Mouse (Mus musculus) MEL (cell line): ENCODE measurements at regions not wholly inside any gene's neighbourhood (a gene's known extent, or its start where the extent isn't known, plus 50 kb on each side); places are given as distances from the start of the nearest gene placed in this dataset.

Experiments used
- CTCF ChIP-seq, 3 experiments: IDR thresholded peaks in 2 of 3; conservative IDR thresholded peaks in 1 of 3; 2 replicates each; pipeline ENCODE4 v1.5.1; 2011 to 2012; ENCODE audit warnings: low read length in 3 of 3, low read depth in 2 of 3, mild to moderate bottlenecking in 2 of 3, improper control_type of control experiment in 1 of 3, inconsistent platforms in 1 of 3, mixed read lengths in 1 of 3, moderate library complexity in 1 of 3; ENCODE audit not compliant: control insufficient read depth in 1 of 3, insufficient read depth in 1 of 3, poor library complexity in 1 of 3, severe bottlenecking in 1 of 3
- E2F4 ChIP-seq: IDR thresholded peaks from 2 replicates; pipeline ENCODE4 v1.6.1; 2011; ENCODE audit warnings: low read depth, low read length, improper control_type of control experiment, borderline replicate concordance
- HCFC1 ChIP-seq: IDR thresholded peaks from 2 replicates; pipeline ENCODE4 v1.6.1; 2012; ENCODE audit warnings: low read depth, mild to moderate bottlenecking, inconsistent platforms, low read length, improper control_type of control experiment, moderate library complexity
- POLR2A ChIP-seq, 2 experiments: IDR thresholded peaks; 2 replicates each; pipeline ENCODE4 v1.6.1; 2011 to 2012; ENCODE audit warnings: low read length in 2 of 2, mild to moderate bottlenecking in 2 of 2, control low read depth in 1 of 2, improper control_type of control experiment in 1 of 2, low read depth in 1 of 2, moderate library complexity in 1 of 2; ENCODE audit not compliant: control insufficient read depth in 1 of 2, insufficient read depth in 1 of 2, poor library complexity in 1 of 2

GRCm38 (mm10) chr3:31443894-31444293 lies 133.7 kb upstream of the Slc7a14 start:
- TF ChIP-seq CTCF (IDR thresholded peaks at IDR 0.05 in 2 of 3, conservative IDR thresholded peaks at IDR 0.05 in 1 of 3; ENCODE audit: control insufficient read depth in 1 of 3, insufficient read depth in 1 of 3, low read depth in 2 of 3, low read length in 3 of 3, poor library complexity in 1 of 3, severe bottlenecking in 1 of 3) (no peak), POLR2A (IDR thresholded peaks at IDR 0.05; ENCODE audit: control insufficient read depth in 1 of 2, insufficient read depth in 1 of 2, low read depth in 1 of 2, low read length in 2 of 2, poor library complexity in 1 of 2) (no peak), E2F4 (no peak), HCFC1 (no peak)
